Mouse (Mus musculus) embryo, embryonic 11 days (tissue): ENCODE measurements around the gene Fras1.

Experiments
- DNase-seq: peaks from one replicate; pipeline ENCODE4 v3.0.0-alpha.2; 2015

Gene Fras1

GRCm38 (mm10) chr5:96373567-96373985 lies at the start of gene Fras1:
TSS of gene Fras1 (plus strand) at chr5:96373955.
- DNase-seq: peak; percentile 82

- no peak for DNase-seq
These were observed 42.6 kb upstream of the Fras1 start for GRCm38 (mm10) chr5:96331048-96331737.

GRCm38 (mm10) chr5:96331738-96332070 lies 42.1 kb upstream of the Fras1 start:
- DNase-seq: no peak

GRCm38 (mm10) chr5:96333963-96334362 lies 39.8 kb upstream of the Fras1 start:
- DNase-seq: peak; percentile 59

DNA sequence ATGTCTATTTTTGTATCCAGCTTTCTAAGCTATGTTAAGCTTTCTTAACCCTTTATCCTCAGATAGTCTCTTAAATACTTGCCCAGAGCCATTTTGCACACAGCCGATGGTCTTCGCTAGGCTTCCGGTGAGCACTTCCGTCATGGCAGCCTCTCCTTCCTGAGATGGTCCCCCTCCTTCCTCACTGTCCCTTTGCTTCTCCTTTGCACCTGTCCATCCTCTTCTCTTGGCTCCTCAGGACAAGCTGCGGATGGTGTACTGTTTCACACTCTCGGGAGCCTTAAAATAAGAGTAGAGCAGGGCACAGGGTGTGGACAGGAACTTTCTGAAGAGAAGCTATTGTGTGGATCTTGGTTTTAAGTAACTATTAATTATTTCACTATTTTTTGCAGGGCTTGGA lies 33.2 kb upstream of the Fras1 start:
- DNase-seq: no peak

GRCm38 (mm10) chr5:96344983-96345382 lies 28.8 kb upstream of the Fras1 start:
- no peak for DNase-seq

GRCm38 (mm10) chr5:96351963-96352362 lies 21.8 kb upstream of the Fras1 start:
- no peak for DNase-seq

- no peak for DNase-seq
These were observed 9.8 kb upstream of the Fras1 start for GRCm38 (mm10) chr5:96363950-96364349.

GRCm38 (mm10) chr5:96365590-96365989 lies 8.2 kb upstream of the Fras1 start:
- no peak for DNase-seq

GRCm38 (mm10) chr5:96367260-96367659 lies 6.5 kb upstream of the Fras1 start:
- no peak for DNase-seq

DNA sequence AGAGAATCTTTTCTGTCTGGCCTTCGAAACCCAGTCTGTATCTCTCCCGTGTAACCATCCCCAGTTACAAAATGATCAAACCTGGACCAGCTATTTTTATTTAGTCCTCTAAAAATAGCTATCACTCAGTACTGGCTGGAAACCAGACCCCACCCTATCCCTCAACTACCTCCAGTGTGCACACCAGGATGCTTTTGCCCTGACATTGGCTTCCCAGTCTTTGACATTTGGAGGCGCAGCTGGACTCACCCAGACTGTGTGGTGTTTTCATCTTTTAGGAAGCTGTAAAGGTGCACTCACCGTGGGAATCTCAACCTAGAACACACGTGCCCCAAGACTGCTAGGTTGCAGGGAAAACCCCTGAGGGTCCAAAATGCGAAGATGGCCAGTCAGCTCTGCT lies 649 bp upstream of the Fras1 start:
- no peak for DNase-seq

GRCm38 (mm10) chr5:96373986-96374901 lies 489 bp downstream of the Fras1 start:
- peak; percentile 89 for DNase-seq

DNA sequence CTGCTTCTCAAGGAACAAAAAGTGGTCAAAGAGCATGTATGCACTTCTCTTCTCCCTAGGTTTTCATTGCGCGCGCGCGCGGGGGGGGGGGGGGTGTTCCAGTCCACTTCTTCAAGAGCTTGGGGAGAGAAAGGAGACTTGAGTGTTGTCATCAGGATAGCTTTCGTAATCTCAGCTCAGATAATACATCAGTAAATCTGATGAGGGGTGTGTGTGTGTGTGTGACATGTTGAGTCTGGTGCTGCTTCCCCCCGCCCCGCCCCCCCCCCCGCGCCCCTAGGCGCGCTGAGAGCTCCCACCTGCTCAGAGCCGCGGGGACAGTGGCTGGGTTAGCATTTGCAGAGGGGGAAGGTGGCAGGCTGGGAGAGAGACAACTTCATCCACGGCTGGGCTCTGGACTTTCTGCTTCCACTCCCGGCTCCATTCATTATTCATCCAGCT lies 1.7 kb downstream of the Fras1 start:
- DNase-seq: peak; percentile 29

- peak; percentile 22 for DNase-seq
These were observed 2.5 kb downstream of the Fras1 start for GRCm38 (mm10) chr5:96376216-96376615.

GRCm38 (mm10) chr5:96386138-96386933 lies 12.6 kb downstream of the Fras1 start:
- DNase-seq: no peak

- no peak for DNase-seq
These were observed 14.6 kb downstream of the Fras1 start for GRCm38 (mm10) chr5:96388306-96388705.

GRCm38 (mm10) chr5:96389963-96390623 lies 16.3 kb downstream of the Fras1 start:
- no peak for DNase-seq

DNA sequence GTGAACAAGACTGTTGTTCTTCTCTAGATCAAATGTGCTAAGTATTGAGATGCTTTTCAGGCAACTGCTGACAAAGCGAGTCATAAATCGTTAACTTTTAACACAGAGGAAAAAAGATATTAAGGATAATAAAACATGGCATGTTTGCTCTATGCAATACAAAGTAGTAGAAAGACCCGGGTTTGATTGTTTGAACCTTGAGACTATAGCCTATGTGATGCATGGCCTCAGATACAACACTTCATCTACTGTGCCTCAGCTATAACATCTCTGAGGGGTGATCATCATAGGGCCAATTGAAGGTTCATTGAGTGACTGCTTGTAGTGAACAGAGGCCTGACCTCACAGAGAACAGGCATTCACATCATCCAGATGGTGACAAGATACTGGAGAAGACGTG lies 17.3 kb downstream of the Fras1 start:
- DNase-seq: no peak

- DNase-seq: no peak
These were observed 21.2 kb downstream of the Fras1 start for GRCm38 (mm10) chr5:96394947-96395346.

DNA sequence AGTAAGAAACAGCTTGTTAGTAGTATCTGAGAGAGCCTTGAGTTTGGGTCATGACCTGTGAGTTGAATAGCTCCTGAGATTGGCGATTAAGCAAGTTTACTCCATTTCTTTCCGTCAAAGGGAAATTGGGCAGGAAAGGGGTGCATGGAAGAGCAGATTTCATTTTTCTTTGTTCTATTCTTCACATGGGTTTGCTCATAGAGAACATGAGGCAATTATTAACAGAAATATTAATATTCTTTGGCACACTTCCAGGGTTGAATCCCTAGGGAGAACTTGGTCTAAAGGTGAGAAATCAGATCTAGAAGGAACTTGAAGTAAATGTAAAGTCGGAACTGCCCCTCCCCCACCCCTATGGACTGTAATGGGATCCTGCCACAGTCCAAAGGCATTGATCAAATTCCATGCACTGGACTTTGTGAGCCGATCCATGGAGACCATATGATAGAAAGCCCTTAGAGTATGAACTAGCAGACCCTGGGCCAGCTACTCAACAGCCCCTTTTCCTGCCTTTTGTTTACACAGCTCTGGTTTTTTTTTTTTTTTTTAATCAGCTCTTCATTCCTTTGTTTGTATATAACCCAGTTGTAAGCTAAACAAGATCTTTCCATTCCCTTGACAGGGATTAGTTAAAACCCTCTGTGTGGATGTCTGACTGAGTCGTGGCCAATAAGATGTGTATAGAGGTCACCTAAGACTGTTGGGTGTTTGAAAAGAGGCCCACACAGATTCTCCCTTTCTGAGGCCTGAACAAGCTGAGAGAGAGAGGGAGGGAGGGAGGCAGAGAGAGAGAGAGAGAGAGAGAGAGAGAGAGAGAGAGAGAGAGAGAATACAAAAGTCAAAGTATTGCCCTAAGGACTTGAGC lies 22.3 kb downstream of the Fras1 start:
- peak; percentile 58 for DNase-seq

DNA sequence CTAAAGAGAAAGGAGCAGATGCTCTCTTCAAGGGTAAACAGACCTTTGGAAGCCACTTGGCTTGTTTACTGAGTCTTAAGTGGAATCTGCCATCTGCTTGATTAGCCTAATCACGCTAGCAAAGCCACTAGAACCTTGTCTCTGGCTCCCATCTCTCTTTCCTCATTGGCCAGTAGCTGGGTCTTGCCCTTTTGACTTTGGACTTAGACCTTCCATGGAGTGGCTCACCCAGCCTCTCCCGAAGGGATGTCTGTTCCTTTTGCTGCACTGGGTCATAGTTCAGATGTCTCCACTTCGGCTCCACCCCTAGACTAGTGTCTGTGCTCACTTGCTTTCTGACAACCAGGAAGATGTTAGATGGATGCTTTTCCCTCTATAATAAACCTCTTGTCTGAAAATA lies 28.8 kb downstream of the Fras1 start:
- DNase-seq: no peak
